Comparison of ENCODE assay signal across 8 mouse cellular contexts in genomic region chr1:133891489-133891888, GRCm38 (mm10). TPM values are rescaled to one million over a fixed set of nuclear protein-coding genes. Genes with fewer than 3 reads are reported as not detected.
DNase-seq lines count a peak whose midpoint lies in the region; ATAC-seq lines count a peak whose summit lies in the region.
"Had no signal": no experiment of that assay in that cellular context is flagged by ENCODE, and none has a peak within 500 bp of the region (broad histone marks: within the 10 kb centered on the region; RNA-seq: fewer than 3 reads in every experiment).

No protein-coding gene starts in this region.

- H3K27me3 ChIP-seq in embryonic facial prominence, embryonic 14.5 days (replicated peaks; ENCODE audit: control insufficient read depth, insufficient read depth, low read length) = no peaks in the 10 kb centered on the region
- no peaks in the 10 kb centered on the region for H3K27me3 ChIP-seq in intestine, embryonic 14.5 days (replicated peaks; ENCODE audit: control insufficient read depth, insufficient read depth, low read length)
- H3K27me3 ChIP-seq in liver, embryonic 13.5 days = no peaks in the 10 kb centered on the region

- no peak overlapping the region for H3K27ac ChIP-seq in embryonic facial prominence, embryonic 14.5 days (replicated peaks; ENCODE audit: low read depth, low read length)
- peak overlapping the region; percentile 29; the same call in 1 of the 2 replicates for H3K27ac ChIP-seq in intestine, embryonic 14.5 days (ENCODE audit: low read depth)
- peak overlapping the region; percentile 72 for H3K27ac ChIP-seq in liver, embryonic 13.5 days
- H3K27ac ChIP-seq: midbrain, embryonic 12.5 days had no signal

- H3K4me3 ChIP-seq in embryonic facial prominence, embryonic 14.5 days (ENCODE audit: low read depth, low read length) = no peak overlapping the region
- no peak overlapping the region for H3K4me3 ChIP-seq in intestine, embryonic 14.5 days (ENCODE audit: low read depth, low read length)
- H3K4me3 ChIP-seq in liver, embryonic 13.5 days (replicated peaks) = no peak overlapping the region
- H3K4me3 ChIP-seq: midbrain, embryonic 12.5 days had no signal

- peak; percentile 44 to 73 for DNase-seq in adrenal gland, postnatal 36 days
- peak; percentile 73 for DNase-seq in embryonic facial prominence, embryonic 14.5 days (ENCODE audit: low spot score)
- DNase-seq in intestine, embryonic 14.5 days (ENCODE audit: low spot score) = no peak
- no peak for DNase-seq in liver, embryonic 13.5 days
- no peak for DNase-seq in right cerebral cortex, postnatal 14 days
- DNase-seq in layer of hippocampus, adult 11-12 months (ENCODE audit: low spot score) = no peak
- DNase-seq in layer of hippocampus, postnatal 36 days = no peak

- 26% methylated on average over 5 of the region's 5 CpGs for WGBS in embryonic facial prominence, embryonic 14.5 days
- WGBS in intestine, embryonic 14.5 days = 15% methylated on average over 5 of the region's 5 CpGs
- 5% methylated on average over 5 of the region's 5 CpGs for WGBS in liver, embryonic 13.5 days (ENCODE audit: insufficient replicate concordance)

- ATAC-seq in embryonic facial prominence, embryonic 14.5 days (ENCODE audit: low read depth) = no peak
- ATAC-seq in intestine, embryonic 14.5 days (replicated peaks; ENCODE audit: low FRiP score, low TSS enrichment, low read depth) = no peak
- no peak for ATAC-seq in liver, embryonic 13.5 days (ENCODE audit: low read depth)

- H3K9ac ChIP-seq in embryonic facial prominence, embryonic 14.5 days (ENCODE audit: low read depth, low read length) = no peak overlapping the region
- H3K9ac ChIP-seq in intestine, embryonic 14.5 days (ENCODE audit: low read length) = no peak overlapping the region
- H3K9ac ChIP-seq in liver, embryonic 13.5 days = peak overlapping the region; percentile 62
- H3K9ac ChIP-seq: midbrain, embryonic 12.5 days had no signal

- no peaks in the 10 kb centered on the region for H3K36me3 ChIP-seq in embryonic facial prominence, embryonic 14.5 days (ENCODE audit: control insufficient read depth, insufficient read depth, low read length)
- H3K36me3 ChIP-seq in intestine, embryonic 14.5 days (ENCODE audit: control insufficient read depth, insufficient read depth, low read length) = no peaks in the 10 kb centered on the region
- H3K36me3 ChIP-seq in liver, embryonic 13.5 days = no peaks in the 10 kb centered on the region
- H3K36me3 ChIP-seq: midbrain, embryonic 12.5 days had no signal

- no peaks in the 10 kb centered on the region for H3K9me3 ChIP-seq in embryonic facial prominence, embryonic 14.5 days (ENCODE audit: control insufficient read depth, low read length)
- H3K9me3 ChIP-seq in intestine, embryonic 14.5 days (ENCODE audit: control insufficient read depth, low read length) = no peaks in the 10 kb centered on the region
- no peaks in the 10 kb centered on the region for H3K9me3 ChIP-seq in liver, embryonic 13.5 days (replicated peaks)
- H3K9me3 ChIP-seq: midbrain, embryonic 12.5 days had no signal

- H3K4me1 ChIP-seq in embryonic facial prominence, embryonic 14.5 days (ENCODE audit: control insufficient read depth, insufficient read depth, low read length) = peaks cover 48% of the 10 kb centered on the region
- peaks cover 69% of the 10 kb centered on the region for H3K4me1 ChIP-seq in intestine, embryonic 14.5 days (replicated peaks; ENCODE audit: control insufficient read depth, insufficient read depth, low read length)
- H3K4me1 ChIP-seq in liver, embryonic 13.5 days (replicated peaks) = peaks cover 94% of the 10 kb centered on the region

- no peak overlapping the region for H3K4me2 ChIP-seq in embryonic facial prominence, embryonic 14.5 days (ENCODE audit: low read depth, low read length)
- H3K4me2 ChIP-seq in intestine, embryonic 14.5 days (ENCODE audit: low read length) = 0 out of 2 replicates have a peak overlapping the region, but pooled peaks have one; percentile 4
- H3K4me2 ChIP-seq in liver, embryonic 13.5 days = peak overlapping the region; percentile 71; the same call in 1 of the 2 replicates
- H3K4me2 ChIP-seq: midbrain, embryonic 12.5 days had no signal

RNA-seq across cellular contexts. Expression of gene Optc, which starts 16.3 kb away (rescaled TPM):
- 1 to 10 TPM; 1.2 TPM for total RNA-seq in adrenal gland, postnatal 36 days (2021)
- 0.82 and 1.3 TPM in 2 replicates for polyA plus RNA-seq in embryonic facial prominence, embryonic 14.5 days (2014; fragmentation: Nextera tagmentation; extraction: Ambion mirVana)
- polyA plus RNA-seq in intestine, embryonic 14.5 days (2014; fragmentation: Nextera tagmentation; extraction: Ambion mirVana) = 1.8 and 2.0 TPM in 2 replicates
- polyA plus RNA-seq in liver, embryonic 13.5 days (2015; fragmentation: Nextera tagmentation; extraction: Ambion mirVana) = 0.07 and 0.22 TPM in 2 replicates
- total RNA-seq in layer of hippocampus, postnatal 36 days (2021) = under 1 TPM in 1 of 2 experiments, not detected in 1; 0.40 TPM

RNA-seq across cellular contexts. Expression of gene Prelp, which starts 29.7 kb away (rescaled TPM):
- total RNA-seq in adrenal gland, postnatal 36 days (2021) = 10 to 100 TPM; 42.1 to 44.9 TPM
- 13.2 and 13.9 TPM in 2 replicates for polyA plus RNA-seq in embryonic facial prominence, embryonic 14.5 days (2014; fragmentation: Nextera tagmentation; extraction: Ambion mirVana)
- 1.4 and 1.9 TPM in 2 replicates for polyA plus RNA-seq in intestine, embryonic 14.5 days (2014; fragmentation: Nextera tagmentation; extraction: Ambion mirVana)
- 1.7 and 2.6 TPM in 2 replicates for polyA plus RNA-seq in liver, embryonic 13.5 days (2015; fragmentation: Nextera tagmentation; extraction: Ambion mirVana)
- total RNA-seq in layer of hippocampus, postnatal 36 days (2021) = 10 to 100 TPM; 11.8 to 12.8 TPM

Comparison
In these comparisons a context has a peak if more than half of its experiments do, and no peak if none do; other contexts are left out.
1. DNase-seq: peak in adrenal gland, postnatal 36 days (2 of 2) and embryonic facial prominence, embryonic 14.5 days (single experiment); none in intestine, embryonic 14.5 days (single experiment), liver, embryonic 13.5 days (single experiment), right cerebral cortex, postnatal 14 days (single experiment), layer of hippocampus, adult 11-12 months (single experiment) and layer of hippocampus, postnatal 36 days (0 of 2).